Mouse (Mus musculus): ENCODE measurements at regions not wholly inside any gene's neighbourhood (a gene's known extent, or its start where the extent isn't known, plus 50 kb on each side); places are given as distances from the start of the nearest gene placed in this dataset.

DNA sequence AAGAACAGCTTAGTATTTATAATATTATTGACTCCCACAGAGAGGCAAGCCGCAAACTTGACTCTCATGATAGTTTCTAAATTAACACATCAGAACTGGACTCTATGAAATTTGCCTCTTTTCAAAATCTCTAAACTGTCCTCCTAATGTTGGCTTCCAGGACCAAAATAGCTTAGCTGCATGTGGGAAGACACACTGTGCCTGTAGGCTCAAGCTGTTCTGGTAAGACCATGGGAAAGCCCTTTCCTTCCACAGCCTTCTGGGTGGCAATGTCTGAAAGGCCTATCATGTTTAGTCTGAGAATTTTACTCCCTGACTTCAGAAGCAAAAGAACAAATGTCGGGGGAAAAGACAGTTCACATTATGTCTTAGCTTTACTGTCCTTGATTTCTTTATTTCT is 203.1 kb upstream of the Slc8a1 start:
- ChIA-PET POLR2A (no interaction called here), CTCF (no interaction called here)

DNA sequence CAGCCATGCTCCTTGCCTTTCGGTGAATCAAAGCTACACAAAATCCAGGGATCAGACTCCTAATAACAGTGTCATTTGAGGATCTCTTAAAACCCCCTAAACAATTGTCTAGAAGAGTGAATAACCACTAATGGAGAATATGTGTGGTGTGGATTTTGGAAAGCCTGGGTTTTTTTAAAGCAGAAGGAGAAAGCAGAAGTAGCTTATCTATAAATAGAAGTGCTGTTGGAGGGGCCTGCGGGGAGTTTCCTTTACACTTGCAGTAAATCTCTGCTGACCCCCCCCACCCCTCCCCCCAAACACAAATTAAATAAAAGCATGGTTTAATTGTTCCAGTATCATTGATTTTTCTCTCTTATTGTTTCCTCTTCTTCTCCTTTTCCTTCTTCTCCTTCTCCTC is 192.6 kb upstream of the Slc8a1 start:
- ChIA-PET CTCF (no interaction called here), POLR2A (no interaction called here)

DNA sequence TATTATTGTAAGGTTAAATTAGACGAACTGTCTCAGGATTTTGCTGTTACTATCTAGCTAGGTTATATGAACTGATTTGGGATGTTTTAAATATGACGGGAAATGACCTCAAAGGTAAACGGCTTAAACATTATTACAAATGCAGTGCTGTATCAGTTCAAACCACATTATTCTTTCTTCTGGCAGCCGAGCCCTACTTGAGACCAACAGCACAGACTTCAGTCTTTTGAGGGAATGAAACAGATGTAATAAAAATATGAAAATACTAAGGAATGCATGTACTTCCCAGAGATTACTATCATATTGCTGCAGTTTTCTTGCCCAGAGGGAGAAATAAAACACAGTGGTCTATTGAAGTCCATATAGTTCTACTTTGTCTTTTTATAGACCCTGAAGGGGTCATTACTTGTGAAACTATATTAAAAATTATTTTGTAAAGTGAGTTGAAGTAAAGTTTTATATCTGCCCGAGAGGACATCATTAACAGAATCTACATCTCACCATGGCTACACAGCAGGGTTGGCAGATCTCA is 168.4 kb upstream of the Slc8a1 start:
- ChIA-PET POLR2A (no interaction called here), CTCF (no interaction called here)

DNA sequence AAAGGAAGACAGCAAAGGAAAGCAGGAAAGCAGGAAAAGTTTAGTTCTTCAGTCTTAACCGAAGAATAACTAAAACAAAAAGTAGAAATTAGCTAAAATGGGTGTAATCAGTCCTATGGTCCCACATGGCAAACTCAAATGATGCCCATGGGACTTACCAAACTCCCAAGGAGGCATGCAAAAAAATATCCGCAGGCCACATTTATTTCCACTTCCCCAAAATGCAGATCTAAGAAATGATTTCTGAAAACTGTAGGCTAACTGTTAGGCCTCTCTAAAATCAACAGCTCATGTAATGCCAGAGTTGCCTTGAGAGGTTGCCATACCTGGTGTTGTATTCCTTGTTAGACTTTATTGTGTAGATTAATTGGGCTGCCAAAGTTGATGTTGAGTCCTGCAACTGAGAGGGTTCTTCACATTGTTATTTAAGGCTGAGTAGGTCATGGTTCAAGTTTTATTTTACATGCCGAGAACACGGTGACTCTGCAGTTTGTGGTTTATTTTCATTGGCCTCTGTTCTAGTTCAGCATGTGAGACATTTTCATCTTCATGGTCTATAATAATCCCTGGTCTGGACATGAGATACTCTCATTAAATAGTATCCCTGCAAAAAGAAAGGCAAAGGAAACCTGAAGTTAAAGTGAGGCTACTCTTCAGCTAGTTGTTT is 164.0 kb upstream of the Slc8a1 start:
- POLR2A ChIA-PET = interaction anchor here in 2 of 4 experiments (0.6 to 0.7 kb wide), 2 partner anchors 78 to 1072 kb away, joined by 3 to 4 read pairs; no protein-coding TSS in a partner anchor

DNA sequence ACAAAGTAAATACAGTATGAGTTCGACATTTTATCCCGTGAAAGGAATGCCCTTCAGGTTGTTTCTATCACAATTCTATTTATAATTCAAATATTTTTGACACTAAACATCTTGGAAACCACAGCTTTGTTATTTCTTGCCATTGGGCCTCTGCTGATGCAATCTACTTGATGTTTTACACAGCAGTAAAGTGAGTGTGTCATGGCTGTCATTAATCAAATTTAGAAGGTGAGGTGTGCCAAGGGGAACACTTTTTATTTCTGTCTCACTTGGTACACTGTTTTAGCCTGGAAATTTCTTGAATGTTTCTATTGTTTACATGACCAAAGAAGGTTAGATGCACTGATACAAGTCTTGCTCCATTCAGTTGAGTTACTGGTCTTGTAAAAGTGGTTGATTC is 160.8 kb upstream of the Slc8a1 start:
- POLR2A ChIA-PET = no interaction called here
- CTCF ChIA-PET = interaction anchor here in 1 of 4 experiments (0.6 kb wide), 1 partner anchor 10 kb away, joined by 3 read pairs; no protein-coding TSS in a partner anchor

More for the DNA sequence above, 164.0 kb upstream of the Slc8a1 start:
- CTCF ChIA-PET = no interaction called here

DNA sequence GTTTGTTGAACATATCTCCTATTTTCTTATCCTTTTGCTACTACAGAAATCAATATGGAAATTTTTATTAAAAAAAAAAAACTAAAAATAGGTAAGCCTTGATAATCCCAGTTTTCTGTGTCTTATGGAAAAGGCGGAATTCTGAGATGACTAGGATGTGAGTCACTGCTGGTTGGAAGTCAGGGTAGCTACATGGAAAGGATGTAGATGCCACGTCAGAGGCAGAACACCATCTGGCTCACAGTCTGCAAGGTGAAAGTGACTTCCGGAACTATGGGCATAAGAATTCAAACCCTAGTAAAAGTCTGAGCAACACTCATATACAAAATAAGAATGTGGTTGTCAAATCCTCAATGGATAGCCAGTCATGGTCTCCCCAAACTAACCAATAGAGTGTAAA is 140.0 kb upstream of the Slc8a1 start:
- ChIA-PET POLR2A (no interaction called here), CTCF (no interaction called here)

DNA sequence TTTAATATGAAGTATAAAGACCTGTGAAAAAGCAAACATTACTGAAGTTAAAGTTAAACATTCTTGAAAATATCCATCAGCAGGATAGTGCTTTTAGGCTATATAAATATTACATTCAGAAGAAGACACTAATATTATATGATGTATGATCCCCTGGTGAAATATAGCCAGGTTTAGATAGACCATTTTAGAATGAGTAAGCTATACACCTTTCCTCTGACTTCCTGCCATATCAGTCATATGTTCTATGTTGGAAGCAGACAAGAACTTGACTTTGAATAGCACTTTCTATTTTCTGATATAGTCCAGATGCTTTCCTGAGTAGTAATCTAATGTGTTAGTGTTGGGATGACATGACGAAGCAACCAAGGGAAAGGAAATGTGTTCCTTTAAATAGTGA is 128.5 kb upstream of the Slc8a1 start:
- ChIA-PET CTCF (no interaction called here), POLR2A (no interaction called here)

DNA sequence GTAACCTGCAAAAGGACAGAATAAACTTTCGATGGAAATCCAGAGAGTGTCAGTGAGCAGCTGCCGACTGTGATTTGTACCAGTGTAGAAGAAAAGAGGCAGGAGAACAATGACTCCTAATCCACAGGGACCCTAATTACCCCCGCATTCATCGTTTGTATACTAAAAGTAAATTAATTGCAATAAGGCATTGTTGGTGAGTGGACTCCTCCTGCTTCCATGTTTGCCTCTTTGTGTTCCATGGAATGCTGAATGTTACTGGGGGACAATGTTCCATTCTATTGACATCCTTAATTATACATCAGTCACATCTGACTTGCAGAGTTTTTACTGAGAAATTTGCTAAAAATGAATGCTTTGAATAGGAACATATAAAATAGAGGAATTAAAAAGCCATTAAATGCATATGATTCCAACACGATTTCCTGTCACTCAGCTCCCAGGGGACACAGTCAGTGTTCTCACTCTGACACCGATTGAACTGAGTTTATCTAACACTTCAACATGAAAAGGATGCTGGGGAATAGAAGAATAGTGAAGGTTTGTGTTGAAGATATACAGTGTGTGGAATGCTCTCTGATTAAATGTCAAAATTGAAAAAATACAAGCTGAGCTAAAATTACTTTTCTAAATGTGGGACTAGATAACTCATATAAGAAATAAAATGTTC is 111.3 kb upstream of the Slc8a1 start:
- ChIA-PET CTCF (no interaction called here), POLR2A (interaction anchor here in 1 of 4 experiments (0.9 kb wide), 1 partner anchor 335 kb away, joined by 4 read pairs; no protein-coding TSS in a partner anchor)

DNA sequence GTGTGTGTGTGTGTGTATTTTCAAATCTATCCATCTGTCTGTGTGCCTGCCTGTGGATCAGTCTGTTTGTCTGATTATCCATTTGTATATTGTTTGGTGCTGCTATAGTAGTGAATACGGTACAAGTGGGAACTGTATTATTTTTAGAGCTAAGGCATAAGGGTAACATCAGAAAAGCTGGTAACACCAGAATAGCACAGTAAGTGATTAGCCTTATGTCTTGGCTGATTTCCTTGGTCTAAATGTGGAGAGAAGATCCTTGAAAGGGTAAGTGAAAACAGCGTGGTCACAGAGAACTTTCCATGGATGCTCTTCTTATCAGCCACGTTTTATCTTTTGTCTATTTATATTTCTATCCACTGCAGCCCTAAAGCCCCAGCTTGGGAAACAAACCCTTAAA is 105.6 kb upstream of the Slc8a1 start:
- ChIA-PET CTCF (interaction anchor here in 1 of 4 experiments (0.7 kb wide), 1 partner anchor 182 kb away, joined by 13 read pairs; no protein-coding TSS in a partner anchor), POLR2A (no interaction called here)

DNA sequence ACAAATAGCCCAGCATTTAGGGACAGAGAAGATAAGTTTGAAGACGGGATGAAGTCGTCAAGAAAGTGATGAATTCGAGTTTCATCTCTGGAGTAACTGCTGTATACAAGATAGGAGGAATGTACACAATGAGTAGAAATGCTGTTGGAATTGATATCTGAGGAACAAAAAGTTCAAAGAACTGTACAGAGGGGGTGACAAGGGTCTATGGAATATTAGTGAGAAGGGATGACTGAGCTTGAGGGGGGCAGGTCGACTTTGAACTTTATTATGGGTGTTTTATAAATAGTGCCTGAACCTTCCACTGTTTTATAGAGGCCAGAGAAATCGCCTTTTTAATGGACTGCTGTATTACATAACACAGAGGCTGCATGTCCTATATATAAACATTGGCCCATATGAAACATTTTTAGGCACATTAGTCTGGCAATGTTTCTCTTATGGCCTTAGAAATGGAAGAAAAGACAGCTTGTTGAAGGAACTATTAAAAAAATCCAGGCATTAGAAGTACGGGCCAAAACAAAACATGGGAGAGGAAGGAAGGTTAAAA is 59.7 kb upstream of the Slc8a1 start:
- ChIA-PET POLR2A (no interaction called here), CTCF (no interaction called here)

DNA sequence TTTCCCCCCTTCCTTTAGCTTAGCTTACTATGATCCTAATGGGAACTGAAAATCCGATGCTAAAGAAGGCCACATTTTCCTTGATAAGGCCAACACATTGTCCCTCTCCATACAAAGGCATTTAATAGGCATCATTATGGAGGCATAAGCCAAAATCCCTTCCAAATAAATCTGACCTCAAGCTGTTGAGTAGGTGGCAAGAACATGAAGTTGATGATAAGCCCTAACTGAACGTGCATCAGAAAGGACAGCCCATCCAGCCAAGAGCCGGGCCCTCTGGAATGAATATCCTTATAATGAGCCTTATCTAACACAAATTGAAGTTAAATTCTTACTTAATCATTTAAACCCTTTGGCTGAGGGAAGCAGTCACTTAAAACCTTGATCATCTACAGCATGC is 50.6 kb upstream of the Slc8a1 start:
- CTCF ChIA-PET = no interaction called here
- POLR2A ChIA-PET = no interaction called here

Measured in embryonic stem cell, embryonic (primary cell).